Mouse (Mus musculus): ENCODE measurements at regions not wholly inside any gene's neighbourhood (a gene's known extent, or its start where the extent isn't known, plus 50 kb on each side); places are given as distances from the start of the nearest gene placed in this dataset.
A peak's percentile ranks its signal among the peaks of the same experiment; 100 is the strongest.

- peak; percentile 64 for DNase-seq (ENCODE audit: extremely low read depth, insufficient read length, low spot score)
Measured at GRCm38 (mm10) chr12:69456746-69457145, 84.5 kb upstream of the Gm9887 start.

- no peak for DNase-seq (ENCODE audit: extremely low read depth, insufficient read length, low spot score)
Measured at GRCm38 (mm10) chr12:69456116-69456515, 83.9 kb upstream of the Gm9887 start.

- DNase-seq (ENCODE audit: extremely low read depth, insufficient read length, low spot score): no peak
Measured at GRCm38 (mm10) chr12:69455566-69455965, 83.3 kb upstream of the Gm9887 start.

- no peak for DNase-seq (ENCODE audit: extremely low read depth, insufficient read length, low spot score)
Measured at GRCm38 (mm10) chr12:69453544-69453943, 81.3 kb upstream of the Gm9887 start.

GRCm38 (mm10) chr12:69452986-69453385 is 80.7 kb upstream of the Gm9887 start:
- no peak for DNase-seq (ENCODE audit: extremely low read depth, insufficient read length, low spot score)

- DNase-seq (ENCODE audit: extremely low read depth, insufficient read length, low spot score): peak; percentile 64
Measured at GRCm38 (mm10) chr12:69451110-69451509, 78.9 kb upstream of the Gm9887 start.

GRCm38 (mm10) chr12:69447962-69448767 is 75.9 kb upstream of the Gm9887 start:
- DNase-seq (ENCODE audit: extremely low read depth, insufficient read length, low spot score): peak; percentile 45

GRCm38 (mm10) chr12:69447322-69447827 is 75.1 kb upstream of the Gm9887 start:
- no peak for DNase-seq (ENCODE audit: extremely low read depth, insufficient read length, low spot score)

- DNase-seq (ENCODE audit: extremely low read depth, insufficient read length, low spot score): peak; percentile 76
Measured at GRCm38 (mm10) chr12:69446468-69447321, 74.4 kb upstream of the Gm9887 start.

- no peak for DNase-seq (ENCODE audit: extremely low read depth, insufficient read length, low spot score)
Measured at GRCm38 (mm10) chr12:69446085-69446467, 73.8 kb upstream of the Gm9887 start.

- DNase-seq (ENCODE audit: extremely low read depth, insufficient read length, low spot score): no peak
Measured at GRCm38 (mm10) chr12:69442321-69442720, 70.1 kb upstream of the Gm9887 start.

- DNase-seq (ENCODE audit: extremely low read depth, insufficient read length, low spot score): no peak
Measured at GRCm38 (mm10) chr12:69441764-69442163, 69.5 kb upstream of the Gm9887 start.

- no peak for DNase-seq (ENCODE audit: extremely low read depth, insufficient read length, low spot score)
Measured at GRCm38 (mm10) chr12:69438271-69438670, 66.0 kb upstream of the Gm9887 start.

GRCm38 (mm10) chr12:69436839-69437501 is 64.7 kb upstream of the Gm9887 start:
- DNase-seq (ENCODE audit: extremely low read depth, insufficient read length, low spot score): peak; percentile 45

GRCm38 (mm10) chr12:69434315-69434714 is 62.1 kb upstream of the Gm9887 start:
- DNase-seq (ENCODE audit: extremely low read depth, insufficient read length, low spot score): no peak

- DNase-seq (ENCODE audit: extremely low read depth, insufficient read length, low spot score): peak; percentile 44
Measured at GRCm38 (mm10) chr12:69432086-69432485, 59.8 kb upstream of the Gm9887 start.

GRCm38 (mm10) chr12:69428108-69428507 is 55.9 kb upstream of the Gm9887 start:
- DNase-seq (ENCODE audit: extremely low read depth, insufficient read length, low spot score): no peak

- DNase-seq (ENCODE audit: extremely low read depth, insufficient read length, low spot score): no peak
Measured at GRCm38 (mm10) chr12:69425610-69426009, 53.4 kb upstream of the Gm9887 start.

- DNase-seq (ENCODE audit: extremely low read depth, insufficient read length, low spot score): no peak
Measured at GRCm38 (mm10) chr12:69424971-69425370, 52.7 kb upstream of the Gm9887 start.

Data from 3134 (cell line).